ENCODE assay signal across 8 mouse cellular contexts in the genomic region with DNA sequence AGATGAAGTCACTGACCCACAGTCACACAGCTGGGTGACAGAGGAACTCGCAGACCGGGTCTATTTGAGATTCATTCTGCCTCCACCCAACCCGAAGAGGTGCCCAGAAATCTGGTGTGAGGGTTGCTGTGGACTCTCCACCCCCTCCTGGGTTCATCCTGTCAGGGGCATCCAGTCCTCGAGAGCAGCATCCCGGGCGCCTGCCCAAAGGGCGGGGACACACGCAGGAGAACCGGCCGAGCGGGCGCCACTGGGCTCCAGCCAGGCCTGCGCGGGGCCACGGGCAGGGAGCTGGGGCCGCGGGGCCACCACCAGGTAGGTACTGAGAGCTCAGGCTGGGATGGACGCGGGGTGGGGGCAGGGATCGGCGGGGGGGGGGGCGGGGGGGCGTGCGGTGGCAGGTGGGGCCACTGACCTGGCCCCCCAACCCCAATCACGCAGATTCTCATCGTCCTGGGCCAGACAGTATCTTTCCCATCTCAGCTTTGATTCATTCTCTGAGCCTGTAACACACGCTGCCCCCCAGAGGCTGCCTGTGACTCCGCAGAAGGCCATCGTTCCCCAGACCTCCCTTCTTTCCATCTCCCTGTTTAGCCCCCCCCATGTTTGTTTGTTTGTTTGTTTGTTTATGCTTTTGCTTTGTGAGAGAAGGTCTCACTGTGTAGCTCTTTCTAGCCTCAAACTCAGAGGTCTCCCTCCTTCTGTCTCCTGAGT. TPM values are rescaled to one million over a fixed set of nuclear protein-coding genes. Genes with fewer than 3 reads are reported as not detected.
A peak's percentile ranks its signal among the peaks of the same experiment; 100 is the strongest.
DNase-seq lines count a peak whose midpoint lies in the region.

Gene Nkpd1 (plus strand): TSS at position 187 of the 714 bp plus-strand sequence.

- peak; percentile 47 for DNase-seq in adrenal gland, postnatal 10 days
- DNase-seq in adrenal gland, postnatal 4 days (ENCODE audit: low spot score in 2 of 2): no peak
- peak; percentile 12 for DNase-seq in right cerebral cortex, postnatal 4 days
- no peak for DNase-seq in right cerebral cortex, postnatal 14 days
- peak; percentile 30 for DNase-seq in heart, postnatal 4 days
- DNase-seq in lung, postnatal 10 days: peak; percentile 52
- no peak for DNase-seq in layer of hippocampus, postnatal 36 days
- no peak for DNase-seq in right cerebral cortex, postnatal 25 days

RNA-seq across cellular contexts. Expression of gene Nkpd1, which starts in this region (rescaled TPM):
- total RNA-seq in adrenal gland, postnatal 10 days (2021): under 1 TPM; 0.18 to 0.21 TPM
- under 1 TPM; 0.17 to 0.28 TPM for total RNA-seq in adrenal gland, postnatal 4 days (2021)
- not detected for total RNA-seq in heart, postnatal 4 days (2021)
- total RNA-seq in layer of hippocampus, postnatal 36 days (2021): under 1 TPM; 0.37 to 0.48 TPM

Comparison
In these comparisons a context has a peak if more than half of its experiments do, and no peak if none do; other contexts are left out.
1. DNase-seq: peak in right cerebral cortex, postnatal 4 days (single experiment) and lung, postnatal 10 days (single experiment); none in adrenal gland, postnatal 4 days (0 of 2), right cerebral cortex, postnatal 14 days (single experiment), layer of hippocampus, postnatal 36 days (0 of 2) and right cerebral cortex, postnatal 25 days (single experiment).
2. Peak in DNase-seq in adrenal gland, postnatal 10 days; RNA of the gene not detected or under 1 TPM.
3. Peak in DNase-seq in heart, postnatal 4 days; RNA of the gene not detected or under 1 TPM.